Mouse (Mus musculus): Measurements from ENCODE around the gene Igf2bp3. TPM values are rescaled to one million over a fixed set of nuclear protein-coding genes. Genes with fewer than 3 reads are reported as not detected.

The Igf2bp3 gene
- polyA plus RNA-seq, 1 experiment from 2014 or later, result 68.6 TPM

DNA sequence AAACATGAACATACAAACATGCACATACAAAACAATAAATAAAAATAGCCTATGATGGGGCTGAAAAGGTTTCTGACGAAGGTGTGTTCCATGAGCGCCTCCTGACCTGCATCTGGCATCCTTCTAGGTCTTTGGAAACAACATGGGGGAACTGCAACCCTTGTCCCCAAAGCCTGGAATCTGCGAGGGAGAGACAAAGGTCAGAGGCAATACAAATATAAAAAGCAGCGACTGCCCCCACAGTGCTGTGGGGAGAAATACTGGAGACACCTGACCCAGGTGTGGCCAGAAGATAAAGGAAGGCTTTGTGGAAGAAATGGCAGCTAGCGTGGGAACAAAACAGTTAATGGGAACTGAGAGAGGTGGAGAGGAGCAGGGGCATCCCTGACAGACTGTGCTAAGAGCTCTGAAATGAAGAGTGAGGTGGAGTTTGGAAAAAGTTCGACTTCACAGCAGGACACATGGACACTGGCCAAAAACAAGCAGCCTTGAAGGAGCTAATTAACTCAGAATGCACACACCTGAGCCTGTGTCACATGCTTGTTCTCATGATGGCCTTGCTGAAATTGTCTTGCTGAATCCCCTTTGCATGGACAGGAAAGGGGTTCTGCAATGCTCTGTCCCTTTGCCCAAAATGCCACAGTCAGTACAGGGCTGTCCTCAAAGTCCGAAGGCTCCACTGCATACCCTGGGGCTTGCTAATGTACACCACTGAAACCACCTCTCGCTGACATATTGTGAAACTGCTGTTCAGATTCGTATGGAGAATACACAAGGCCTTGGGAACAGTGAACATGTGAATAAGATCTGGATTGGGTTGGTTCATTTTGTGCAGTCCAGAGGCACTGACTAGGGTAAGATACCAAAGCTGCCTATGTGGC lies 64.2 kb downstream of the Igf2bp3 start:
- no peaks in the 10 kb centered on the region for H3K27me3 ChIP-seq (replicated peaks)
- no peaks in the 10 kb centered on the region for H3K9me3 ChIP-seq (replicated peaks)
- no peak overlapping the region for H3K4me2 ChIP-seq
- WGBS, result 79% methylated on average over 9 of the region's 9 CpGs
- ATAC-seq (ENCODE audit: insufficient number of reproducible peaks, low FRiP score), result no peak
- no peaks in the 10 kb centered on the region for H3K36me3 ChIP-seq
- H3K4me1 ChIP-seq (replicated peaks), result peaks cover 60% of the 10 kb centered on the region
- H3K4me3 ChIP-seq, result no peak overlapping the region
- H3K9ac ChIP-seq, result no peak overlapping the region
- H3K27ac ChIP-seq (ENCODE audit: poor library complexity, severe bottlenecking), result no peak overlapping the region

GRCm38 (mm10) chr6:49149202-49149930 lies 65.4 kb downstream of the Igf2bp3 start:
- no peak for ATAC-seq (ENCODE audit: insufficient number of reproducible peaks, low FRiP score)
- H3K9ac ChIP-seq, result no peak overlapping the region
- peak overlapping the region; percentile 52; the same call in 1 of the 2 replicates for H3K27ac ChIP-seq (ENCODE audit: poor library complexity, severe bottlenecking)
- H3K9me3 ChIP-seq (replicated peaks), result no peaks in the 10 kb centered on the region
- H3K4me2 ChIP-seq, result no peak overlapping the region
- no peak overlapping the region for H3K4me3 ChIP-seq
- 76% methylated on average over 5 of the region's 5 CpGs for WGBS
- no peaks in the 10 kb centered on the region for H3K36me3 ChIP-seq
- H3K27me3 ChIP-seq (replicated peaks), result no peaks in the 10 kb centered on the region
- peaks cover 70% of the 10 kb centered on the region for H3K4me1 ChIP-seq (replicated peaks)

DNA sequence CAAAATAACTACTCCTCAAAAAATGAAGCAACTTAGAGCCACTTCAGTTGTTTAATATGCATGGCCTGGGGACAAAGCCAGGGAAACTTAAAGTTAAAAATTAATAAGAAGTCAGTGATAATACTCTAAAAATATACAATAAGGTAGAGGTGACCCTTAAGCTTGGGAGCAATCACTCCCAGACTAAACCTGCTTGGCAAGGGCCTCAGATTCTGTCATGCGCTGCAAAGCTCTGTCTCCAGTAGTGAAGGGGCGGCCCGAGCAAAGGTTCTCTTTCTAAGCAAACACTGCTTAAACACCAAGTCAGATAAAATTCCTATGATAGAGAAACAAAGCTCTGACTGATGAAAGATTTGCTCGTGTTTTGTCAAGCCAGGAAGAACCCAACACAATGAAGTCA lies 66.0 kb downstream of the Igf2bp3 start:
- no peak overlapping the region for H3K4me3 ChIP-seq
- H3K27ac ChIP-seq (ENCODE audit: poor library complexity, severe bottlenecking), result no peak overlapping the region
- ATAC-seq (ENCODE audit: insufficient number of reproducible peaks, low FRiP score), result no peak
- no peak overlapping the region for H3K9ac ChIP-seq
- WGBS, result 17% methylated on average over 4 of the region's 4 CpGs
- H3K9me3 ChIP-seq (replicated peaks), result no peaks in the 10 kb centered on the region
- H3K27me3 ChIP-seq (replicated peaks), result no peaks in the 10 kb centered on the region
- H3K4me2 ChIP-seq, result no peak overlapping the region
- no peaks in the 10 kb centered on the region for H3K36me3 ChIP-seq
- peaks cover 73% of the 10 kb centered on the region for H3K4me1 ChIP-seq (replicated peaks)

- no peak overlapping the region for H3K27ac ChIP-seq (ENCODE audit: poor library complexity, severe bottlenecking)
- H3K4me3 ChIP-seq, result no peak overlapping the region
- H3K9me3 ChIP-seq (replicated peaks), result no peaks in the 10 kb centered on the region
- 79% methylated on average over 7 of the region's 7 CpGs for WGBS
- no peak for ATAC-seq (ENCODE audit: insufficient number of reproducible peaks, low FRiP score)
- peaks cover 76% of the 10 kb centered on the region for H3K4me1 ChIP-seq (replicated peaks)
- no peak overlapping the region for H3K9ac ChIP-seq
- no peaks in the 10 kb centered on the region for H3K27me3 ChIP-seq (replicated peaks)
- H3K4me2 ChIP-seq, result no peak overlapping the region
- H3K36me3 ChIP-seq, result no peaks in the 10 kb centered on the region
These were observed 66.4 kb downstream of the Igf2bp3 start for GRCm38 (mm10) chr6:49148368-49148767.

GRCm38 (mm10) chr6:49146461-49146860 lies 68.3 kb downstream of the Igf2bp3 start:
- Histone ChIP-seq H3K4me1 (replicated peaks) (peaks cover 72% of the 10 kb centered on the region), H3K4me2 (no peak overlapping the region), H3K4me3 (no peak overlapping the region), H3K9ac (no peak overlapping the region), H3K36me3 (no peaks in the 10 kb centered on the region), H3K27me3 (replicated peaks) (no peaks in the 10 kb centered on the region), H3K9me3 (replicated peaks) (no peaks in the 10 kb centered on the region), H3K27ac (ENCODE audit: poor library complexity, severe bottlenecking) (no peak overlapping the region)
- ATAC-seq (ENCODE audit: insufficient number of reproducible peaks, low FRiP score), result no peak
- 86% methylated on average over 2 of the region's 2 CpGs for WGBS

- Histone ChIP-seq H3K9me3 (replicated peaks) (no peaks in the 10 kb centered on the region), H3K4me3 (no peak overlapping the region), H3K36me3 (no peaks in the 10 kb centered on the region), H3K27me3 (replicated peaks) (no peaks in the 10 kb centered on the region), H3K9ac (no peak overlapping the region), H3K27ac (ENCODE audit: poor library complexity, severe bottlenecking) (no peak overlapping the region), H3K4me2 (no peak overlapping the region), H3K4me1 (replicated peaks) (peaks cover 66% of the 10 kb centered on the region)
- ATAC-seq (ENCODE audit: insufficient number of reproducible peaks, low FRiP score), result no peak
- 84% methylated on average over 9 of the region's 9 CpGs for WGBS
These were observed 72.3 kb downstream of the Igf2bp3 start for GRCm38 (mm10) chr6:49142428-49142827.

GRCm38 (mm10) chr6:49141125-49141524 lies 73.6 kb downstream of the Igf2bp3 start:
- no peak for ATAC-seq (ENCODE audit: insufficient number of reproducible peaks, low FRiP score)
- H3K9ac ChIP-seq, result no peak overlapping the region
- H3K4me3 ChIP-seq, result no peak overlapping the region
- H3K27me3 ChIP-seq (replicated peaks), result no peaks in the 10 kb centered on the region
- H3K36me3 ChIP-seq, result no peaks in the 10 kb centered on the region
- WGBS, result 63% methylated on average over 5 of the region's 5 CpGs
- no peak overlapping the region for H3K27ac ChIP-seq (ENCODE audit: poor library complexity, severe bottlenecking)
- peaks cover 58% of the 10 kb centered on the region for H3K4me1 ChIP-seq (replicated peaks)
- no peaks in the 10 kb centered on the region for H3K9me3 ChIP-seq (replicated peaks)
- no peak overlapping the region for H3K4me2 ChIP-seq

- Histone ChIP-seq H3K4me1 (replicated peaks) (peaks cover 52% of the 10 kb centered on the region), H3K4me2 (no peak overlapping the region), H3K9me3 (replicated peaks) (no peaks in the 10 kb centered on the region), H3K36me3 (0 out of 2 replicates have a peak, but pooled peaks cover 2% of the 10 kb centered on the region), H3K4me3 (no peak overlapping the region), H3K27ac (ENCODE audit: poor library complexity, severe bottlenecking) (no peak overlapping the region), H3K9ac (no peak overlapping the region), H3K27me3 (replicated peaks) (no peaks in the 10 kb centered on the region)
- ATAC-seq (ENCODE audit: insufficient number of reproducible peaks, low FRiP score), result no peak
- 56% methylated on average over 17 of the region's 17 CpGs for WGBS
These were observed 76.4 kb downstream of the Igf2bp3 start for GRCm38 (mm10) chr6:49138159-49139051.

DNA sequence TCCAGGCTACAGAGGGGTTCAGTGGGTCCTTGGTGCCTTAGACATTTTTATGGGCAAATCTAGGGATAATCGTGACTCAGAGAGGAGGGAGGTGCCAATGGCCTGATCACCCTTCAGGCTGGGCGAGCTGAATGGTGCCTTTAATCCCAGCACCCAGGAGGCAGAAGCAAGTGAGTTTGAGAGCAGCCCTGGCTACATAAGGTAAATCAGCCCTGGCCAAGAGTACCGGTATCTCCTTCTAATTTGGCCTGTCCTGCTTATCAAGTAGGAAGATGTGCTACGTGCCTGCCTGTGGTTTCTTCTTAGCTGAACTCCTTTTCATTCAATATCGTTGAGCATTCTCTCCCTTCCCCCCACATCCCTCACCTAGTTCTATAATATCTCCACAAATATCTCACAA lies 78.0 kb downstream of the Igf2bp3 start:
- H3K4me2 ChIP-seq, result no peak overlapping the region
- 63% methylated on average over 5 of the region's 5 CpGs for WGBS
- H3K9me3 ChIP-seq (replicated peaks), result no peaks in the 10 kb centered on the region
- no peaks in the 10 kb centered on the region for H3K27me3 ChIP-seq (replicated peaks)
- peaks cover 4% of the 10 kb centered on the region for H3K36me3 ChIP-seq
- H3K4me1 ChIP-seq (replicated peaks), result peaks cover 54% of the 10 kb centered on the region
- H3K4me3 ChIP-seq, result no peak overlapping the region
- H3K9ac ChIP-seq, result no peak overlapping the region
- ATAC-seq (ENCODE audit: insufficient number of reproducible peaks, low FRiP score), result no peak
- H3K27ac ChIP-seq (ENCODE audit: poor library complexity, severe bottlenecking), result no peak overlapping the region

GRCm38 (mm10) chr6:49132352-49133090 lies 82.2 kb downstream of the Igf2bp3 start:
- ATAC-seq (ENCODE audit: insufficient number of reproducible peaks, low FRiP score), result no peak
- no peaks in the 10 kb centered on the region for H3K27me3 ChIP-seq (replicated peaks)
- H3K27ac ChIP-seq (ENCODE audit: poor library complexity, severe bottlenecking), result no peak overlapping the region
- H3K9me3 ChIP-seq (replicated peaks), result no peaks in the 10 kb centered on the region
- peaks cover 24% of the 10 kb centered on the region for H3K4me1 ChIP-seq (replicated peaks)
- no peak overlapping the region for H3K9ac ChIP-seq
- no peak overlapping the region for H3K4me3 ChIP-seq
- peaks cover 16% of the 10 kb centered on the region for H3K36me3 ChIP-seq
- WGBS, result 60% methylated on average over 6 of the region's 6 CpGs
- no peak overlapping the region for H3K4me2 ChIP-seq

All from heart, embryonic 12.5 days (tissue).